Mouse (Mus musculus): ENCODE results near the gene Hsd17b2. TPM values are rescaled to one million over a fixed set of nuclear protein-coding genes. Genes with fewer than 3 reads are reported as not detected.

Hsd17b2 gene
- polyA plus RNA-seq, 1 experiment from 2014 or later = not detected

GRCm38 (mm10) chr8:117778531-117779322 is 77.0 kb downstream of the Hsd17b2 start:
- 73% methylated on average over 11 of the region's 11 CpGs for WGBS
- no peaks in the 10 kb centered on the region for H3K27me3 ChIP-seq
- H3K36me3 ChIP-seq = no peaks in the 10 kb centered on the region
- H3K9me3 ChIP-seq = no peaks in the 10 kb centered on the region
- no peak overlapping the region for H3K4me3 ChIP-seq
- H3K4me2 ChIP-seq (replicated peaks) = no peak overlapping the region
- H3K9ac ChIP-seq = no peak overlapping the region
- H3K4me1 ChIP-seq = no peaks in the 10 kb centered on the region
- H3K27ac ChIP-seq = no peak overlapping the region
- ATAC-seq (ENCODE audit: insufficient number of reproducible peaks, insufficient read depth, low FRiP score, low TSS enrichment) = no peak

DNA sequence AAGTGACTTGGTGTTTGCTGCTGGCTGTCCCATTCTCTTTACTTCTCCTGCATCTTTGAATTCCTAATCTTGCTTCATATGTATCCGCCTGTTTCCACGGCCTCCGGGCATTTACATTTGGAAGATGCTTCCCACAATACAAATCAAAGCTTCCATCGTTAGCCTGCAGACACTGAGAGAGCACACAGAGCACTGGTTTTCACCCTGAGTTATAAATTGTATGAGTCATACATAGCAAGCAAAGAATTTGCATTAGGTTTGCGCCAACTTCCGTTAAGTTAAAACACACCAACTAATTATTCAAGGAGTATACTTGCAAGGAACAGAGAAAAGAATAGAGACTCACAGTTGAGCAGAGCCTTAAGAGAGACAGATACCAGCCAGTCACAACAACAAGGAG is 77.6 kb downstream of the Hsd17b2 start:
- no peaks in the 10 kb centered on the region for H3K27me3 ChIP-seq
- 80% methylated on average over 6 of the region's 6 CpGs for WGBS
- no peak overlapping the region for H3K4me2 ChIP-seq (replicated peaks)

DNA sequence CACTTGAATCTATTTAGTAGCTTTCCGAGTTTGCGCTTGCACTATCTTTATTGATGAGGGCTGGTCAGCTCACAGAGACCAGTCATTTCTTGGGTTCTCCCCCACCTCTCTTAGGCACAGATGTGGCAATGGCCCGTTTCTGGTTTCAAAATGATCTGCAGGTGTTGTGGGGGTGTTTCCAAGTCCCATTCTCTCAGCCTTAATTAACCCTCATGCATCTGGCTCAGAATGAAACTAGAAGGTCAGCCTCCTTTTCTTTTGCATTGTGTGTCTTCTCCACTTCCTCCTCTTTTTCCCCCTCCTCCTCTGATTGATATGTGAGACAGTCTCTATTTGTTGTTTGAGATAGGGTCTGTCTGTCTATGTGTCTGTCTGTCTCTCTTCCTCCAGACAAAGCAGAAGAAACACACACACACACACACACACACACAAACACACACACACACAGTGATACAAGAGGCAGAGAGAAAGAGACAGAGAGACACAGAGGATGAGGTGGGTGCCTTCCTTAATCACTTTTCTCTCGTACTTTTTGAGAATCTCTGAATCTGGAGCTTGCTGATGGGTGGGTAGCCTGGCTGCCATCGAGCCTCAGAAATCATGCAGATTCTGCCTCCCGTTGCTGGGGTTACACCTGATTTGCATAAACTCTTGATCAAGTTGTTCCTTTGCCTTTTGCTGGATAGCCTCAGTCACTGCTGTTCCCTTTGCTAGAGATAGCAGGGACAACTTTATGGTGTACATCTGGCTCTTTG is 79.8 kb downstream of the Hsd17b2 start:
- no peaks in the 10 kb centered on the region for H3K27me3 ChIP-seq
- 0 out of 2 replicates have a peak, but pooled peaks cover 2% of the 10 kb centered on the region for H3K9me3 ChIP-seq
- ATAC-seq (ENCODE audit: insufficient number of reproducible peaks, insufficient read depth, low FRiP score, low TSS enrichment) = no peak
- H3K4me2 ChIP-seq (replicated peaks) = no peak overlapping the region
- H3K27ac ChIP-seq = no peak overlapping the region
- H3K9ac ChIP-seq = no peak overlapping the region
- H3K36me3 ChIP-seq = no peaks in the 10 kb centered on the region
- no peaks in the 10 kb centered on the region for H3K4me1 ChIP-seq
- H3K4me3 ChIP-seq = no peak overlapping the region
- WGBS = 63% methylated on average over 6 of the region's 6 CpGs

More for the DNA sequence above, 77.6 kb downstream of the Hsd17b2 start:
- H3K27ac ChIP-seq = no peak overlapping the region
- H3K4me3 ChIP-seq = no peak overlapping the region
- no peak for ATAC-seq (ENCODE audit: insufficient number of reproducible peaks, insufficient read depth, low FRiP score, low TSS enrichment)
- H3K9ac ChIP-seq = no peak overlapping the region
- H3K36me3 ChIP-seq = no peaks in the 10 kb centered on the region
- no peaks in the 10 kb centered on the region for H3K9me3 ChIP-seq
- no peaks in the 10 kb centered on the region for H3K4me1 ChIP-seq

GRCm38 (mm10) chr8:117783021-117783420 is 81.3 kb downstream of the Hsd17b2 start:
- H3K9me3 ChIP-seq = 0 out of 2 replicates have a peak, but pooled peaks cover 11% of the 10 kb centered on the region
- 92% methylated on average over 7 of the region's 7 CpGs for WGBS
- H3K27ac ChIP-seq = no peak overlapping the region
- H3K36me3 ChIP-seq = peaks cover 9% of the 10 kb centered on the region
- H3K4me3 ChIP-seq = no peak overlapping the region
- no peaks in the 10 kb centered on the region for H3K4me1 ChIP-seq
- no peak overlapping the region for H3K9ac ChIP-seq
- no peak for ATAC-seq (ENCODE audit: insufficient number of reproducible peaks, insufficient read depth, low FRiP score, low TSS enrichment)
- H3K4me2 ChIP-seq (replicated peaks) = no peak overlapping the region
- no peaks in the 10 kb centered on the region for H3K27me3 ChIP-seq

- 89% methylated on average over 3 of the region's 3 CpGs for WGBS
- Histone ChIP-seq H3K4me1 (no peaks in the 10 kb centered on the region), H3K36me3 (peaks cover 35% of the 10 kb centered on the region), H3K27ac (no peak overlapping the region), H3K27me3 (no peaks in the 10 kb centered on the region), H3K9me3 (0 out of 2 replicates have a peak, but pooled peaks cover 11% of the 10 kb centered on the region), H3K4me2 (replicated peaks) (no peak overlapping the region), H3K4me3 (no peak overlapping the region), H3K9ac (no peak overlapping the region)
- no peak for ATAC-seq (ENCODE audit: insufficient number of reproducible peaks, insufficient read depth, low FRiP score, low TSS enrichment)
Measured at GRCm38 (mm10) chr8:117786428-117786827, 84.7 kb downstream of the Hsd17b2 start.

DNA sequence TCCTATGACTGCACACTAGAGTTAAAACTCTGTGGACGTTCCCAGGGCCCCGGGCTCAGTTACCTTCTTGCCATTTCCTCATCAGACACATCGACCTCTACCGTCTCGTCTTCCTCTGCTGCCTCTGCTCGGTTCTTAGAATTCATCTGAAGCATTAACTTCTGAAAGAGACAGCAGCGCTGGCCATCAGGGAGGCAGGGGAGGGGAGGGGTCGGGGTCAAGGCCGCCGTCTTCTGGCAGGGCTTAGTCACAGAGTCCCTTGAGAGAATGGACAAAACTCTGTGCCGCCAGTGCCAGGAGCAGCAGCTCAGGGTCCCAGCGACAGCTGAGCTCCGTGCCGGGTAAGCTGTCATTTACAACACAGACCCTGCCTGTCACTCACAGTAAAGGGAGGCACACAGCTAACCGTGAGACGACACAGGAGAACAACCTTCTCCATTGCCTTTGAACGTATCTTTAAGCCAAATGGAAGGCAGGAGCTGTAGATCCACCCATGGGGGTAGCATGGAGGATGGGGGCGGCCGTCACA is 91.0 kb downstream of the Hsd17b2 start:
- H3K4me2 ChIP-seq (replicated peaks) = no peak overlapping the region
- H3K9ac ChIP-seq = no peak overlapping the region
- no peak for ATAC-seq (ENCODE audit: insufficient number of reproducible peaks, insufficient read depth, low FRiP score, low TSS enrichment)
- no peaks in the 10 kb centered on the region for H3K4me1 ChIP-seq
- H3K4me3 ChIP-seq = no peak overlapping the region
- H3K36me3 ChIP-seq = peaks cover 84% of the 10 kb centered on the region
- WGBS = 75% methylated on average over 19 of the region's 19 CpGs
- no peak overlapping the region for H3K27ac ChIP-seq
- no peaks in the 10 kb centered on the region for H3K27me3 ChIP-seq
- H3K9me3 ChIP-seq = no peaks in the 10 kb centered on the region

DNA sequence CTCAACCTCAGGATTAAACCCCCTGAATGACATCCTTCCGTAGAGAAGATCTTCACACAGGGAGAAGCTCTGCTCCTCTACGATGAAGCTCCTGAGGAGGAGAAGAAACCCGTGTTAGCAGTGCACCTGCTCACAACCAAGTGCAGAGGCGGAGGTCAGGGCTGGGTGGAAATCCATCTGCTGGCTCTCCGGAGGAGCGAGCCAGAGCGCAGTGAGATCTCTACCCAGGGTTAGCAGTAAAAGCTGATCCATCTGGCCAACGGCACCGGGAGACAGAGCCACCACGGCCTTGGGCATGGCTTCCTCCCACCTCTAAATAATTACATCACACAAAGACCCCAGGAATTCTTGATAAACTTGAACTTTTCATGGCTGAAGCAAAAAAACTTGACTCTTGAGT is 92.9 kb downstream of the Hsd17b2 start:
- ATAC-seq (ENCODE audit: insufficient number of reproducible peaks, insufficient read depth, low FRiP score, low TSS enrichment) = no peak
- H3K27me3 ChIP-seq = no peaks in the 10 kb centered on the region
- H3K36me3 ChIP-seq = peaks cover 83% of the 10 kb centered on the region
- no peak overlapping the region for H3K4me2 ChIP-seq (replicated peaks)
- no peak overlapping the region for H3K27ac ChIP-seq
- H3K9ac ChIP-seq = no peak overlapping the region
- 89% methylated on average over 10 of the region's 10 CpGs for whole genome bisulfite sequencing
- H3K4me3 ChIP-seq = no peak overlapping the region
- no peaks in the 10 kb centered on the region for H3K9me3 ChIP-seq
- 0 out of 2 replicates have a peak, but pooled peaks cover 3% of the 10 kb centered on the region for H3K4me1 ChIP-seq

- no peak overlapping the region for H3K4me2 ChIP-seq (replicated peaks)
- no peak overlapping the region for H3K4me3 ChIP-seq
- WGBS = 92% methylated on average over 15 of the region's 15 CpGs
- no peaks in the 10 kb centered on the region for H3K27me3 ChIP-seq
- peaks cover 18% of the 10 kb centered on the region for H3K4me1 ChIP-seq
- no peak overlapping the region for H3K9ac ChIP-seq
- no peak for ATAC-seq (ENCODE audit: insufficient number of reproducible peaks, insufficient read depth, low FRiP score, low TSS enrichment)
- H3K27ac ChIP-seq = no peak overlapping the region
- no peaks in the 10 kb centered on the region for H3K9me3 ChIP-seq
- peaks cover 66% of the 10 kb centered on the region for H3K36me3 ChIP-seq
Measured at GRCm38 (mm10) chr8:117796464-117796863, 94.8 kb downstream of the Hsd17b2 start.

GRCm38 (mm10) chr8:117798066-117798465 is 96.4 kb downstream of the Hsd17b2 start:
- Histone ChIP-seq H3K9ac (no peak overlapping the region), H3K4me2 (replicated peaks) (no peak overlapping the region), H3K4me1 (peaks cover 24% of the 10 kb centered on the region), H3K27me3 (no peaks in the 10 kb centered on the region), H3K9me3 (no peaks in the 10 kb centered on the region), H3K36me3 (peaks cover 52% of the 10 kb centered on the region), H3K4me3 (no peak overlapping the region), H3K27ac (no peak overlapping the region)
- WGBS = 95% methylated on average over 2 of the region's 2 CpGs
- no peak for ATAC-seq (ENCODE audit: insufficient number of reproducible peaks, insufficient read depth, low FRiP score, low TSS enrichment)

- Histone ChIP-seq H3K4me3 (peak within 1 kb of the TSS; percentile 72), H3K9ac (peak within 1 kb of the TSS; percentile 81), H3K4me1 (peaks cover 24% of the 10 kb centered on the region), H3K27ac (peak within 1 kb of the TSS; percentile 86), H3K4me2 (replicated peaks) (peak within 1 kb of the TSS; percentile 67), H3K9me3 (no peaks in the 10 kb centered on the region), H3K36me3 (peaks cover 21% of the 10 kb centered on the region), H3K27me3 (no peaks in the 10 kb centered on the region)
- WGBS = under 1% methylated on average over 65 of the region's 65 CpGs
- peak; percentile 97 for ATAC-seq (ENCODE audit: insufficient number of reproducible peaks, insufficient read depth, low FRiP score, low TSS enrichment)
Measured at GRCm38 (mm10) chr8:117801443-117802298, 100.0 kb downstream of the Hsd17b2 start, which contains the start of gene Mphosph6. Gene Mphosph6 (minus strand): TSS chr8:117801943.

DNA sequence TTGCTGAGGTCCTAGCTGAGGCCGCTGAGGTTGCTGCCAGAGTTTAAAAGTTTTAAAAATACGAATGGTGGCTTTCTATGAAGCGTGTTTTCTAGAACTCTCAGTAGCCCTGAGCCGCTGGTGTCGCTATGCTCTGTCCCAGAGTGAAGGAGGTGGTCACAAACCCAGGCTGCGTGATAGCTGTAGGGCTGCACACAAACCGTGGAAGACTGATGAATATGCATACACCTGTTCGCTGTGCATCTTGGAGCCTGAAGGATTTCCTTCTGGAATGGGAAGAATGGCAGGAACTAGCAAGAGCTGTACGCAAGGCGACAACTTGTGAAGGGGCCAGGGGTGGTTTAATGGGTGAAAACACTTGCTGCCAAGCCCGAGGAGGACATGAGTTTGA is 100.6 kb downstream of the Hsd17b2 start:
- Histone ChIP-seq H3K4me2 (replicated peaks) (peak overlapping the region; percentile 67), H3K27ac (peak overlapping the region; percentile 86), H3K9ac (peak overlapping the region; percentile 50), H3K4me3 (peak overlapping the region; percentile 72), H3K27me3 (no peaks in the 10 kb centered on the region), H3K4me1 (peaks cover 24% of the 10 kb centered on the region), H3K36me3 (peaks cover 15% of the 10 kb centered on the region), H3K9me3 (no peaks in the 10 kb centered on the region)
- ATAC-seq (ENCODE audit: insufficient number of reproducible peaks, insufficient read depth, low FRiP score, low TSS enrichment) = peak; percentile 55; the same call in 1 of the 2 replicates
- WGBS = 2% methylated on average over 11 of the region's 11 CpGs
